Mouse (Mus musculus) brain, adult 2 months (tissue): ENCODE measurements around the gene Fcf1.

Source experiments
- DNase-seq: peaks from one replicate; pipeline ENCODE4 v3.0.0; 2011; ENCODE audit warnings: low read depth, low spot score

The Fcf1 gene

GRCm38 (mm10) chr12:84968831-84969655 is 1.7 kb upstream of the Fcf1 start:
- no peak for DNase-seq

- DNase-seq: no peak
Observed at GRCm38 (mm10) chr12:84969656-84970427, 855 bp upstream of the Fcf1 start.

GRCm38 (mm10) chr12:84979264-84979862 is 8.7 kb downstream of the Fcf1 start:
- no peak for DNase-seq

- no peak for DNase-seq
Observed at GRCm38 (mm10) chr12:84989456-84989855, 18.8 kb downstream of the Fcf1 start.

- DNase-seq: no peak
Observed at GRCm38 (mm10) chr12:84995112-84995761, 24.5 kb downstream of the Fcf1 start.

- DNase-seq: peak; percentile 100
Observed at GRCm38 (mm10) chr12:84996083-84996496, 25.4 kb downstream of the Fcf1 start, which contains the start of gene Ylpm1. TSS of gene Ylpm1 (plus strand) at chr12:84996321.

- peak; percentile 69 for DNase-seq
Observed at GRCm38 (mm10) chr12:84996501-84997398, 26.1 kb downstream of the Fcf1 start.

GRCm38 (mm10) chr12:84999053-84999452 is 28.4 kb downstream of the Fcf1 start:
- no peak for DNase-seq

- DNase-seq: peak; percentile 53
Observed at GRCm38 (mm10) chr12:85006206-85006605, 35.5 kb downstream of the Fcf1 start.

- no peak for DNase-seq
Observed at GRCm38 (mm10) chr12:85007021-85007420, 36.3 kb downstream of the Fcf1 start.

GRCm38 (mm10) chr12:85009776-85010175 is 39.1 kb downstream of the Fcf1 start:
- DNase-seq: no peak

GRCm38 (mm10) chr12:85010541-85010940 is 39.8 kb downstream of the Fcf1 start:
- DNase-seq: peak; percentile 28

- DNase-seq: no peak
Observed at GRCm38 (mm10) chr12:85012185-85012584, 41.5 kb downstream of the Fcf1 start.

GRCm38 (mm10) chr12:85022071-85022470 is 51.4 kb downstream of the Fcf1 start:
- DNase-seq: no peak

- DNase-seq: peak; percentile 14
Observed at GRCm38 (mm10) chr12:85032710-85033109, 62.0 kb downstream of the Fcf1 start.
